Mouse (Mus musculus): ENCODE measurements around the gene Gpr89.

Gpr89 gene

DNA sequence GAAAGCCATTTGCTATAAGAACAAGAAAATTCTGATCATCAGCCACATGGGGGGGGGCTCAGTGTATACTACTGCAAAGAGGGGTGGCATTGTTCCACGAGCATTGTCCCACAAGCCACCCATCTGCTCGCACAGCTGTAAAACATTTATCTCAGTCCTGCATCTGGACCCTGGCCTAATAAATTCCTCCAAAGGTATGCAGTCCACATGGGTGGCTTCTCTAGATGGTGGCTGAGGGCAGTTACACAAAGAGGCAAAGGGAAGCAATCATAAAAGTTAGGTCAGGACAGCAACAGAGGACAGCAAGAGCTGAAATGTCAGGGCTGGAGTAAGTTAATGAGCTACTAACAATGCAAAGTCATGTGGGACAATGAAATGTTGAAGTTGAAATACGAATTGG is 81.4 kb downstream of the Gpr89 start:
- DNase-seq (ENCODE audit: low spot score in 2 of 2) = no peak

DNA sequence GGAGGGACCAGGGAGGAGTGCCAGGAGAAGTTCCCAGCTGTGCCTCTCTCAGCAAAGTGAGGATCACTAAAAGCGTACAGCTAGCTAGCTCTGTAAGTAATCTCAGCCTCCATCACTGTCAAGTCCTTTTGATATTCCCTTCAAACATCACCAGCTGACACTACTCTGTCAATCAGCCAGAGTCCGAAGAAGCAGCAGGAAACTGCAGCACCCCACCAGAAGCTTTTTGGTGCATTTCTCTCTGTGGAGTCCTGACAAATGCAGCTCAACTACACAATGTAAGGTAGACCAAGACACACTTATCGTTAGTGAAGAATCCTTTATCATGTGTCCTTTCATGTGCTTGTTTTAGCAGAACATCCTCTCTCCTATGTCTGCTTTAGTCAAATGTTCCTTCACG is 83.6 kb downstream of the Gpr89 start:
- no peak for DNase-seq (ENCODE audit: low spot score in 2 of 2)

DNA sequence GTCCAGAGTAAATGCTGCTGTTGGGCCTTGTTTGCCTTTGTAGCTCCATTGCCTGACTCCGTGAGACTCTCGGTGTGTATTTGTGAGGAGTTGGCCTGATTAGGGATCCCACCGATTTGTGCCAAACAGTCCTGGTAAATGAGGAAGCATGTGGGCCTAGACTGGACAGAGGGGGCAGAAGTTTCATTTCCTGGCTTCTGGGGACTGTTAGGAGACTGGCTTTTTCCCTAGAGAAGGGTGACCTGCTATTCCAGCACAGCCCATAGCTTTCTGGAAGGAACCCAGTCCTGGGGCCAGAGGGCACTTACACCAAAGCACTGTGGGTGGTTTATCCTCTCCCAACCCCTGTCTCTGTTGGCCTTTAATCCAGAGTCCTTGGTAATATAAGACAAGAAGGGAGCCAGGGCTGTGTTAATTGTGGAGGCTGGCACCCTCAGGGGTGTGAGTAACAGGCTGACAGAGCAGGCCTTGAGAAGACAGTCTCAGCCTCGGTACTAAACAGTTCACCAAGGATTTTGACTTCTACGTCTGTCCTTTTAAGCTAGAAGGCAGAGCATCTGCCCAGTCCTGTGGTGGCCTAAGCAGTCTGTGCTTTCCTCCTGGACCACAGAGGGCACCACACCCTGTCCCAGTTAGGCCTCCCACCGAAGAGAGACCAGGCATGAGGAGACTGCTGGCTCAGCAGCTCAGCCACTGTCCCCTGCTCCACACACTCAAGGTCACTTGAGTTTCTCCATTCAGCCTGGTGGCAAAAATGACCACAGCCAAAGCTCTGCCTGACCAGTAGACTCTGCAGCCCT is 84.8 kb downstream of the Gpr89 start:
- no peak for DNase-seq (ENCODE audit: low spot score in 2 of 2)
